Mouse (Mus musculus): ENCODE results near the gene Tent5a.

The Tent5a gene

DNA sequence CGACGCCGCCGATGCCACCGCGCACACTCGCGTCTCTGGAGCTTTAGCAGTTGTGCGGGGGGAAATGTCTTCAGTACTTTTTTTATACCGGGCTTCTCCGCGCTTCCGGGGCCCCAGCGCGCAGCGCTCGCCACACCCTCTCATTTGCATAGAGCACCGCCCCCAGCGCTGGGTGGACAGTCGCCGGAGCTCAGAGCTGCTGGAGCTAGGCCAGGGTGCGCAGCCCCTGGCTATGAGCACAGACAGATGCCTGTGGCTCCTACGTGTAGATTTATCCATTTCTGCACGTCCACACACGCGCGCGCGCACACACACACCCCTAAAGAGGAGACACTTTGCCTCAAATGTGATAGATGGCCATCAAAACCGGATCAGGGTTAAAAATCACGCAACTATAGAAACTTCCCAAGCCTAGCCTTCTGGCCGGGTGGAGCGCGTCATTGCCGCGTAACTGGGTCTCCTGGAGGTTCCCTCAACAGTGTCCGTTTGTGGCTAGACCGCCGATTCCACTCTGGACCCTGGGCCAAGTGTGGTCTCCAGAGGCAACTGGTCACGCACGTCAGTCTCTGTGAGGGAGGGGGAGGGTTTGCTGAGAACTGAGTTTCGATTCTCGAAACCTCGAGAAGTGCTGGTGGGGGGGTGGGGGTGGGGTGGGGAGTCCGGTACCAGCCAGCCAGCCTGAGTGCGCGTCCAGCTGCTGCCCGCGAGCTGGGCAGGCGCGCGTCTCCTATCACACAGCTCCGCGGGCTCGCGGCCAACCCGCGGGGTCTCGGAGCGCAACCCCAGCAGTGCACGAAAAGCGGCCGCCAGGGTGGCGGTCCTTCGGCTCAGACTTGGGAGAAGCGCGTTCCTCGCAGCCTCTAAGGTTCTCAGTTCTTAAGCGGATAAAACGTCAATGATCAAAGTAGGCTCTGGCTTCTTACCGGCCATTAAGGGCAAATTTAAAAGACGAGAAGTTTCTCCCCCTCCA, at the start of gene Tent5a:
Gene Tent5a, minus strand, starts transcription at position 107 of the 970 bp plus-strand sequence.
- peak; percentile 87 for DNase-seq (ENCODE audit: low read depth)

DNA sequence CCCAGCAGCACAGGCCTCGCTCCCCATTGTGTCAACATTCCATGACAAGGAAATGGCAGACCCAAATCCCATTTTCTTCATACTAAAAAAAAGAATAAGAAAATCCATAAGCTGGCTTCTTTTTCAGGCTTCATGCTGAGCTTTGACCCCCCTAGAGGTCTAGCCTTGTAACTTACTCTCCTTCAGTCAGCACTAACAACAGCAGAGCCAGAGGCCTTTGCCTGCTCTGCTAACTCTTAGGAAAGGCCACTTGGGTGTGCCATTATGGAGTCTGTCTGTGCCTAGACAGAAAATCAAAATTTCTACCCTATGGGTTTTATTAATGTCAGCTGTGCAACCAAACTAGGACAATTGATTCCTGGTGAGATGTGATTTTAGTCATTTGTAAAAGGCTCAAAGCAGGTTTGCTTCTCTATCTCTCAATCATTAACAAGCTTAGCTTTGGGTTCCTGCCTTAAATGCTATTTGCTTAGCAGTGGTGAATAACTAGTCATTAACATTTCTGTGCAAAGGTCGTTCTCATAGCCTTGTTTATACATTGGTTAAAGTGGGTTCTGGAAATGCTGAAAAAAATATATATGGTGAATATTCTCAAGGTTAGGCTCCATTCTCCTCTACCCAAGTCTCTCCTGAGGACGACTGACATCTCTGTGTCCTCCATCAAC, 49.6 kb upstream of the Tent5a start:
- DNase-seq (ENCODE audit: low read depth) = no peak

DNA sequence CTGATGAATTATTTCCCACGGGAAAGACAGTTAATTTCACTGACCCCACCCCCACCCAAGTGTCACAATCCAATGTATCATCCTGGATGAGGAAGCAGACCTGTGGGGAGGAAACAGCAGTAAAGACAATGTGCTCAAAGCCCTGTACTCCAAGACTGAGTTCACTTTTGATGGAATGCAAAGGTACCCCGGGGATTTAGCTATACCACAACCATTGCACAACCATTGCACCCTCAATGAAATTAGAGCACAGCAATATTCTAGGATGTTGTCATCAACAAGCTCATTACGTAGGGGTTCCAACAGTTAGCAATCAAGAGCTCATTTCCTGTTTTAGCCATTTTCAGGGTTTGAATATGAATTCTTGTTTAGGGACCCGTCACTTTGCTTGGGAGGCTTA, 48.0 kb upstream of the Tent5a start:
- no peak for DNase-seq (ENCODE audit: low read depth)

DNA sequence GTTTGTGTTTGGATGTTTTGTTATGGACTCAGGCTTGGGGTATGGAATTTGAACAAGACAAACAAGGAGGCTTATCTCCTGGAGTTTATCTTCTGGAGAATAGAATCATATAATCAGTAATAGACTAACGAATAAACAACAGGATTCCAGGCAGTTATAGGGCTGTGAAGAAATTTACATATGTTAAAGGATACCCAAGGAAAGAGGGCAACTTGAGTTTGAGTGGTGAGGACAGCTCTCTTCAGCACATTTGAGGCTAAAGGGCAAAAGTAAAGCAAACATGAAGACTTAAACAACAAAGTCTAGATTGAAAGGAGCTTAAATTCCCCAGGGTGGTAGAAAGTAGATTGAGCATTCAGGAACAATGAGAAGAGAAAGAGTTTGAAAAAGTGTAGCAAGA, 44.9 kb upstream of the Tent5a start:
- no peak for DNase-seq (ENCODE audit: low read depth)

DNA sequence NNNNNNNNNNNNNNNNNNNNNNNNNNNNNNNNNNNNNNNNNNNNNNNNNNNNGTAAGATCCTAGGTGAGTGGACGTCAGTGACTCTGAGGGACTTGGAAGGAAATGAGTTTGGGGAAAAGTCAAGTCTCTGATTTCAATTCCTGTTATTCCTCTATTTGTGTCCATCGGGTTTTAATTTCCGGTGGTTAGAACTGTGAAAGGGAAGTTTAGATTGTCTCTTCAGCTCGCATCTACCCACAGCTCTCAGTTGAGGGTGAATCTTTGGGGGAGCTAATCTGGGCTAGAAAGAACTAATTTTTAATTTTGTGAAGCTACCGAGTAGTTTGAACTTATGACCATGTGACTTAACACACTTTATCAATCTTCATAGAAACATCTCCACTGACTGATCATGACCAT, 42.4 kb upstream of the Tent5a start:
- DNase-seq (ENCODE audit: low read depth) = no peak

DNA sequence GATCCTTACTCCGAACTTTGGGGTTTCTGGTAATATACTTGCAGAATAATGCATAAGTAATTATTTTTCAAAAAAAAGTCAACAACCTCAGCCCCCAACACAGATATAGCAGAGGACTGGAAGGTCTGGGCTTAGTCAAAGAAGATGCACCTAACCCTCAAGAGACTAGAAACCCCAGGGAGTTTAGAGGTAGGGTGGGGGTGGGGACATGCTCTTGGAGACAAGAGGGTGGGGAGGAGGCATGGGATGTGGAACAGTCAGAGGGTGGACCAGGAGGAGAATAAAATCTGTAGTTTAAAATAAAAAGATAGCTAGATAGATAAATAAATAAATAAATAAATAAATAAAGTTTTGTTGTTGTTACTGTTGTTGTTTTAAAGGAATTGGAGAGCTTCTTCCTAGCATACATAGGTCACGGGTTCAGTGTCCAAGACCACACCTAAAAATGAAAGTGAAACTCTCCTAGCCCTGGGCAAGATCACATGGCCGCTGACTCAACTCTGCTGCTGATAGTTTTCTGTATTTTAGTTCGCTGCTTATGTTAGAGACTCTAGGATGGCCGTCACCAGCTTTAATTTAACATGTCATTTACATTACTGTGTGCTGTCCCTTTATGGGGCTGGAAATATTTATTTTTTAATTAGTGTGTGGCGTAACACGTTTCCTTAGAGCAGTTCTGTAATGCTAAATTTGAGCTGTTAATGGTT, 30.2 kb upstream of the Tent5a start:
- DNase-seq (ENCODE audit: low read depth) = no peak

DNA sequence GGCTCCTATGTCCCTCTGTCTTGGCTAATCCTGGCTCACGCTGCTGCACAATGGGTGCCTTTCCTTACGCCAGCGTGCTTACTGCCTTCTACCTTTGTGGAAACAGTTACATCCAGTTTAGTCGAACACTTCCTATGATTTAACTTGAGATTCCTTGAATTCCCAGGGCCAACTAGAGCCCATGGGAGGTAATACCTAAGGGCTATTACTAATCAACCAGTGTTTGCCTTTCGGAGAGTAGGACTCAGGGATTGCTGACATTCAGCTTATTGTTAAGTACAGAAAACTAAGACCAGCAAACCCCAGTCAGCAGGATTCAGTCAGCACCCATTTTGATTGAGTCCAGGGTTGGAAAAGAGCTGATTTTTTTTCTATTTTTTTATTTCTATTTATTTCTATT, 28.4 kb upstream of the Tent5a start:
- DNase-seq (ENCODE audit: low read depth) = no peak

DNA sequence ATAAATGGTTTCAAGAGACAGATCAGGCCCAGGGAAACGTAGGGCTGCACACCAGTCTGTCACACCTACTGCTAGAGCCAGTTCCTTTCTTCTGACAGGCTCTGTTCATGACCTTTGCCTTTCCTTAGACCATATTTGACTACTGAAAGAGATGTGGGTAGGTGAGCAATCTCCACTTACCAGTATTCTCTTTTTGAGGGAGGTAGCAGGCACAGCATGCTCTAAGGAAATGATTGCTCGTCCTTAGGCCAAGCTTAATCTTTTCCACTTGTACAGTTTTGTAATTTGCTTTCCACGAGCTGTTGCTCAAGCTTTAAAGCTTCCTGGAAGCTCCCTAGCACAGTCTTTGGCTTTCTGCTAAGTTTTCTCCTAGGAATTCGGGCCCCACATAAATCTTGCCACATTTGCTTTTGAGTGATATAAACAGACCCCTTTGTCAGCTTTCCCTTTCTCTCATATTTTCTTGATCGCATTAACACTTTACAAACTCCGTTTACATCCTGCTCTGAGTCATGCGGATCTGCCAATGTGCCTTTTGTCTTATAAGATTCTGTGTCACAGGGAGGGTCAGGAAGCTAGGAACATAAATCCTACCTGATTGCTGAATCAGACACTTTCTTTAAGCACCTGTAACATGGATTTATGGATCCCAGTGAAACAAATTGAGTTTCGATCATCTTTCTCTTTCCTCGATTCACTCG, 20.8 kb upstream of the Tent5a start:
- DNase-seq (ENCODE audit: low read depth) = no peak

DNA sequence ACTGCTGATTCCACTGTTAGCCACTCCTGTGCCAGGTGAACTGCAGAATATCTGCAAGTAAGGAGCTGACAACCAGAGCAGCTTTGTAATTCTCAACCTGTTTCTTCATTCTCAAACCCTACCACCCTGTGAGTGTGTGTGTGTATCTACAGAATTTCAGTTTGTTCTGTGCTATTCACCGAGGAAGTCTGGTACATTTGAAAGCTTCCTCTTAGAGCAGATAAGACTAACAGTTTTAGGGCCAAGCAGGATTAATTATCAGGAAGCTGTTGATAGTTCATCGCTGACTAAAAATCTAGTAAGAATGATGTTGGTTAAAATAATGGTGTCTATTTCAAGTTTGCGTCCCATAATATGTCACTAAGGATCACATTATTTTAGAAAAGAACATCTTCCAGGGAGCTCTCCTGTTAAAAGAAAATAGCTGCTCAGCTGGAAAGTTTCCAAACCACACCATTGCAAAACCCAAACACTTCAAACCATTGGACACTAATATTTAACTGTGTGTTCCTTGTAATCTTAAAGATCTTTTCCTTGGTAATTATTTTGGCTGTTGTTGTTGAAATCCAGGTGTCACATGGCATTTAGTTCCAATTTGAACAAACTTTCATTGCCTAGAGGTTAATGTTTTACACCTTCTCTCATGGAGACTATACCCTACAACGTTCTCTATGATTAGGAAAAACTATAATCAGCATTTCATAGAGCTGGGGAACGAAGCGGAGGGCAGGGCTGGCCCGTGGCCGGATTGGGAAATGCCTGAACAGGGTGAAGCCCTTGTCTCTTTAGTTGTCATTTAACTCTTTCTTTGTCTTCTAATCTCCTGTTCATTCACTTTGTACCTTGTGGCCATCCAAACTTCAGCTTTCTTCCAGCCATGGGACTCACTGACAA, 16.0 kb upstream of the Tent5a start:
- DNase-seq (ENCODE audit: low read depth) = no peak

DNA sequence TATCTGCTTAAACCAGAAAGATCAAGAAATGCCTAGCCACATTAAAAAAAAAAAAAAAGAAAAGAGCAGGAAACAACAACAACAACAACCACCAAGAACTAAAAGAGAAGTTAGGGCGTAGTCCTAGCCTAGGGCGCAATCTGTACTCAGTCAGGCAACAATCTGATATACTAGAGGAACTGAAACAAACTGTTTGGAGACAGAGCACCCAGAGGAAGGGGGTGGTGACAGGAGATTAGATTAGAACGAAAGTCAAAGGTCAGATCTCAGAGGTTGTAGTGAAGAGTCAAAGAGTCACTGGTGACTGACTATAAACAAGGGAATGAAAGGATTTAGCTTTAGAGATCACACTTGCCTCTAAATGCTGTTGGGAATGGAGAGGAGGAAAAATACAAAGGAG, 13.2 kb upstream of the Tent5a start:
- no peak for DNase-seq (ENCODE audit: low read depth)

DNA sequence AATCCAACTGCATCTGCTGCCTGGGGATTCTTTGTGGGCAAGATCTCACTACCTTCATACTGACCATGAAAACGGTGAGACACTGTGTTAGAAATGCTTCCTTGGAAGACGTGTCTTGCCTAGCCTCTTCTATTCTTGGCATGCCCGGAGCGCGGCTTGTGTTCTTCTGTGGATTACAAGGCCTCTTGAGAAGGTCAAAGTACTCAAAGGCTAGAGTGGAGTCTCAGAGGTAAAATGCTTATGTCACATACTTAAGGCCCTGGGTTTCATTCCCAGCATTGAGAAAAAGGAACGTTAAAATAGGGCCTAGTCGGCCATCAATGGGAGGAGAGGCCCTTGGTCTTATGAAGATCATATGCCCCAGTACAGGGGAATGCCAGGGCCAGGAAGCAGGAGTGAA, 8.9 kb upstream of the Tent5a start:
- no peak for DNase-seq (ENCODE audit: low read depth)

DNA sequence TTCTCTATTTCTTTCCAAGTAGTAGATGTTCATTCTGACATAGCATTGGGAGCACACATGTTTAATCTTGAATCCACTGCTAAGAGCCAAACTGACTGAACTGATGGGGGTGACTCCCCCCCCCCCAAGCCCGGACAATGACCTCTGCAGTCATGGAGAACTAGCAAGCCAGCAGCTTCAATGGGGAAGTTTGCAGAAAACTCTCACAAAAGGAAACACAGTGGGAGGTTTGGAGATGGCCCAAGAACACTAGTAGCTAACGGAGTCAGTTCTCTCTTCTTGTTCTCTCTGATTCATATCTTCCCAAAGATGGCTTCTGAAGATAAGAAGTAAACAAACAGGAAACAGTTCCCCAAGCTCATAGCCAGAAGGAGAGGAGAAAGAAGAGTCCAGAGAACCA, 4.4 kb upstream of the Tent5a start:
- DNase-seq (ENCODE audit: low read depth) = no peak

DNA sequence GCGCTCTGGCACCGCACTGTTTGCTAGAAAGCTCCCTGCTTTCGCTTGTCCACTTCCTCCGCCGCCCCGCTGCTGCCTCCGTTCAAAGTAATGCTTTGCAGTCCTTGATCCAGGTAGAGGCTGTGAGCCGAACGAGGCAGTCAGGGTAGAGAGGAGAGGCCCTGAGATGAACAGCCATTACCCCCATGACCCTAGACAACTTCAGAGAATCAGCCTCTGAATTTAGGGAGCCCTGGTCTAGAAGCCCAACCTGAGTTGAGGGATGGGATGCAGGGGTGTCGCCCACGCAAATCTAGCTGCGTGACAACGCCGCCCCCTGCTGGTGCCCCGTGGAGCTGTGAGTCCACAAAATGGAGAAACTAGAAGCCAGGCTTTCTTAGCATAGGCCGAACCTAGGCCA, 1.1 kb upstream of the Tent5a start:
- DNase-seq (ENCODE audit: low read depth) = peak; percentile 90

DNA sequence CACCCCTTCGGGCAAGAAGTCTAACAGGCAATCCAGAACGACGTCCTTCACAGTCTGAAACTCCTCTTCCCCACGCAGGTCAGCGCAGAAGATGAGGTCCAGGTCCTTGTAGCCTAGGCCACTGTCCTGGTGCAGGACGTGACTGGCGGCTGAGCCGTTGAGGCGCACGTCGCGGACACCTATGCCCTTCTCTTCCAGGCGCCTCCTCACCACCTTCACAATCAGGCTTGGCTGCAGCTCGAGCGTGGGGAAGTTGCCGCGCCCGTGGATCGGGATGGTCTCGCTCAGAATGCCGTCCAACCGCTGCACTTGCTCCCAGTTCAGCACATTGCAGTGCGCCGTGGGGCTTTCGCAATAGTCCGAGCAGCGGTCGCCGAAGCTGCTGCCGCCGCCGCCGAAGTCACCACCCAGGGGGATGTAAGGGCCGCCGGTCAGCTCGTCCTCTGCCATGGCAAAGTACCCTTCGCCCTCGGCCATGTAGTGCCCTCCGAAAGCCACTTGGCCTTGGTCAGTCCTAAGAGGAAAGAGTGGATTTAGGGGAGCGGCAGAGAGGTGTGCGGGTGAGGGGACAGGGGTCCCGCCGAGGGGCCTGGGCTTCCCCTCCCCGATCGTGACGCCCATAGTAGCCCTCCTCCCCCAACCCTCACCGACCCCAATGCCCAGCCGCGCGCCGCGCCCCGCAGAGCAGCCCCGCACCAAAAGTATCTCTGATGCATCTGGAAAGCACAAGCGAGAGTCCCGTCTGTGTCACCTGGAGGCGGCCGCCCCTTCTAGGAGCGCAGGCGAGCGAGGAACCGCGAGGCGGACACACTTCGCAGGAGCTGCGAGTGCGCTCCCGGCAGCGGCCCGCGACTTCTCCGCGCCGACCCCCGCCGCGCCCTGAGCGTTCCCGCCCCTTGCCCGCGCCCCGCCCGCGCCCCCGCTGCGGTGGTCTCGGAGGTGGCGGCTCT, 581 bp downstream of the Tent5a start:
- peak; percentile 38 for DNase-seq (ENCODE audit: low read depth)

DNA sequence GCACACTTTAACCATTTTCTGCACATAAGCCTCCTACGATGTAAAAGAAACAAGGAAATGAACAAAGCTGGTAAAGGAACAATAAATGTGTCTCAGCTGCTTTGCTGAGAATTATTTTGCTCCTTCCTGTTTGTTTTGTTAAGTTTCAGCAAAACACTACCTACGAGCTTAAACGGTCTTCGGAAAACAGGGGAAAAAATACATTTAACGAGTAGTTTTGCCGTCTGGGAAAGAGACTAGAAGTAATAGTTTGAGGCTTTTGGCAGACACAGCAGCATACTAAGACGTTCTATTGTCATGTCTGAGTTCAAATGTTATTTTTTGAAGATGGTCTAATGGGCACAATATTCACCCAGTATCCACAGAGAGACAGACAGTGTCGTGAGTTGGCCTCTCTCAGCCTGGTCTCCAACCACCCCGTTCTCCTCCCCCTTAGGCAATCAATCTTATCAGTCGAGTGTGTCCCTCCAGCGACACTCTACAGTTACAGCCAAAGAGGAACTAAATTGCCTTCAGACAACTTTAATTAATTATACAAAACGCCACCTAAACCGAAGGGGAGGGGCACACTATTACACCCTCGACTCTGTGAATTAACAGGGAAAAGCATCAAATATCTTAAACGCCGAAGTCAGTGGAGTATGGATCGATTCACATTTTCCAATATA, 1.8 kb downstream of the Tent5a start:
- peak; percentile 11 for DNase-seq (ENCODE audit: low read depth)

DNA sequence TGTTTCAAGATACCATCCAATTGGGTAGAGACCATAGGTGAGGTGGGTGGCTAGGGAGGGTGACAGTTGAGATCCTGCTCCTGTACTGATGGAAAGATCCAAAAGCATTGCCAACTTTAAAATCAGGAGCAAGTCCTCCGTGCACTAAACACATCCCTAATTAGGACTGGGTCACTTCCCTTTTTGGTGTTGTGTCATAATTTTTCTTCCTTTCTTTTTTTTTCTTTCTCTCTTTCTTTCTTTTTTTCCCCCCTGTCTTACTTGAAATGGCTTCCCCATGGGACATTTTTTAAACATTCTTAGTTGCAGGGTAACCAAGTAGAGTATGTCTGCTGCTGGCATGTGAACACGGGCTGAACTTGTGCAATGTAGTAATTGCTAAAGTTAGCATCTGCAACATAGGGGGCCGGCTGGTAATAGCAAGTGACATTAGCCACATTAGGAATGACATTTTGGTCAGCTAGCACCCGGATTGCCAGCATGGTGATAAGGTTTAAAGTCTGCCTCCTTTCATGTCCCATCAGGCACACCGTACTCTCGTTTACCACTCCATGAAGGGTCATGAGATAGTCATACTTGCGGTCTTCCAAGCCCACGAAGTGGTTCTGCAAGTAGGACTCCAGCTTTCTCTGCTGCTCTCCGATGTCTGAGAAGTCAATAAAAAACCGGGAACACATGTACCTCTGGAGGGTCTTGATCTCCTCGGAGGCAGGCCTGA, 2.8 kb downstream of the Tent5a start:
- no peak for DNase-seq (ENCODE audit: low read depth)

DNA sequence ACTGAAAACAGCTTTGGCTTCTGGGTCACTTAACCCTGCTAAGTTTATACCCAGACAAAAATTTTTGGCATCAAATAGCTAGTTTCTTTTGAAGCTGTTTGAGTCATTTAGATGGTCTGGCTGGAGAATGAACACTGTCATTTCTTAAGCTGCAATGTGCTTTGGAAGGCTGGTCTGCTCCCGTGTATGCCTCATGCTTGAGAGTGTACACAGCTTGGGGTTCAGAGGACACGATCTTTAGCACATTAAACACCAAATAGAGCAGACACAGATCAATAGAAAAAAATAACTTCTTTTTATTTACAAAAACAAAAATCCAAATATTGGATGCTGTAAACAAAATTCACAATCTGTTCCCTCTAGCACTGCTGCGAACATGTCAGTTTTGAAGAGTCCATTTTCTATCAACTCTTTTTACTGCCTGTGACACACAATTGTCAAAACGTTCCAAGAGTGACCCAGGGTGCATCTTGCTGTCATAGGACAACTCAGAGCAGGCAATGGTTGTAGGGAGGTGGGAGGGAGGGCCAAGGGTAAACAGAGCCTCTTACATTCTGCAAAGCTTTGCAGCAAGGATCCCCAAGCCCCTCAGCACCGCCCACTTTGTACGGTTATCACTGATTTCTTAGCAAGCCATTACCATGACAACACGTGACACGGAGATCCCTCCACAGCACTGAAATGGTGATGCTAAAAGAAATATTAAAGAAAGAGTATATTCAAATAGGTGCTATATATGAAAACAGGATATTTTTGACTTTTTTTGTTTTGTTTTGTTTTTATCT, 6.8 kb downstream of the Tent5a start:
- no peak for DNase-seq (ENCODE audit: low read depth)

DNA sequence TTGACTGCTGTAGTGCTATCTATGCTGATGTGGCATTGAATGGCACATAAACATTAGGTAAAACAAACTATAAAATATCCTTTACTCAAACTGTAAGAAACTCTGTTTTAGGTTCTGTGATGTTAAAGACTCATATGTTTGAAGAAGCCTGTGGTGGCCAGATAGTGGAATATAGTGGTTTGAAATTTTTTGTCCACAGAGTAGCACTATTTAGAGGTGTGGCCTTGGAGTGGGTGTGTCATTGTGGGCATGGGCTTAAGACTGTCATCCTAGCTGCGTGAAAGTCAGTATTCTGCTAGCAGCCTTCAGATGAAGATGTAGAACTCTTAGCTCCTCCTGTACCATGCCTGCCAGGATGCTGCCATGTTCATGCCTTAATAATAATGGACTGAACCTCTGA, 11.0 kb downstream of the Tent5a start:
- DNase-seq (ENCODE audit: low read depth) = no peak
